Mouse (Mus musculus) testis, postnatal 10 days (tissue): ENCODE data around the gene Svip.

Source experiments
- DNase-seq: peaks from one replicate; pipeline ENCODE4 v3.0.0; 2021; ENCODE audit warnings: low spot score

Gene Svip

DNA sequence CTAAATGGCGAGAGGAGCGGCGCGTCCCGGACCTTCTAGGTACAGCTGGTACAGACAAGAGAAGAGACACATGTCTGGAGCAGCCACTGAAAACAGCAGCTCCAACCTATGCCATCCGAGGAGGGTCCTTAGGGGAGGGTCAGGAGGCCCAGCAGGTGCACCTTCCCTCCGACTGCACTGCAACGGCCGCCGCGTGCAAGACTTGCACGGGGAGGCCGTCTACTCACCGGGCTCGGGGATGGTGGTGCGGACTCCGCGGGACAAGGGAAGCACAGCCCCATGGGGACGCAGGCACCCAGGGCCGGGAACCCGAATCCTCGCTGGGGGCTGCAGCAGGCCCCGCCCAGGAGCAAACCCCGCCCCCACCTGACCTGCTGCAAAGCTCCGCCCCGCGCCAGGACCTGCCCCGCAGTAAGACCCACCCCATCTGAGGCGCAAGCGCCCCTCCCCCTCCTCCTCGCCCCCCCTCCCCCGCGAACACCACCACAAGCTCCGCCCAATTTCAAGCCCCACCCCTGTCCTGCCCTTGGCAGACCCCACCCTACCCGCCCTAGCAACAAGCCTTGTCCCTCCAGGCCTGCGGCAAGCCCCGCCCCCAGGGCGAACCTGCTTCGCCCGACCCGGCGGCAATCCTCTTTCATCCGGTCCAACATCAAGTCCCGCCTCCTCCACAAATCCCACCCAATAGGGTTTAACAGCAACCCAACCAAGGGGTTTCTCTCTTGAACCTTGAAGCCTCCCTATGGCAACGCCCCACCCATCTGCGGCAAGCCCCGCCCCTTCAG is at the start of gene Svip:
Gene Svip, minus strand, starts transcription at position 508 of the 785 bp plus-strand sequence.
- DNase-seq, result peak; percentile 95

DNA sequence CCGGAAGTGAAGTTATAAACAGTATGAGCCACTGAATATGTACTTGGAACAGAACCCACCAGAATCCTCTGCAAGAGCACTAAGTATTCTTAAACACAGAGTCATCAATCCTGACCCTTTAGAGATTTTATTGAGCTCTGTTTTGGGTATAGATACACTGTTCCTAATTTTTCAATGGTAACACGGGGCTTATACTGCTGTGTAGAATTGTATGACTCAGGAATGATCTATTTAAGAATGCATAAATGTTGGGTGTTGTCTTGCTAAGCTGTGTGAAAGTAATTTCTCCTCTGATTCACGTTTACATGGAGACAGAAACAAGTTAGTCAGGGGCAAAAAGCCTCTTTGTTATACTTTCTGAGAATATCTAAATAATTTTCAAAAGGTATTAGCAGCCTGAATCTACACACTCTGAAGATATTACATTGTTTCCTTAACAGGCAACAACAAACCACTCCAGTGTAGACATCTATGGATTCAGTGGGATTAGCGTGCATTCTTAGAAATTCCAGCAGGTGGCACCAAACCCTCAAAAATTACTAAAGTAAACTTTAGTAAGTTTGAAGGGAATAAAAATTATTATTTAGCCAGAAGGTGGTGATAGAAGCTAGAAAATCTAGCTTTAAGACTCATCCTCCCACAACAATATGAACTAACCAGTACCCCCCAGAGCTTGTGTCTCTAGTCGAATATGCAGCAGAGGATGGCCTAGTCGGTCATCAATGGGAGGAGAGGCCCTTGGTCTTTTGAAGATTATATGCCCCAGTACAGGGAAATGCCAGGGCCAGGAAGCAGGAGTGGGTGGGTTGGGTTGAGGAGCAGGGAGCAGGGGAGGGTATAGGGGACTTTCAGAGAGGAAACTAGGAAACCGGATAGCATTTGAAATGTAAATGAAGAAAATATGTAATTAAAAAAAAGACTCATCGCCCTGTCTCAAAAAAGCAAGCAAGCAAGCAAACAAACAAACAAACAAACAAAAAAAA is 32.1 kb upstream of the Svip start:
- peak; percentile 60 for DNase-seq

DNA sequence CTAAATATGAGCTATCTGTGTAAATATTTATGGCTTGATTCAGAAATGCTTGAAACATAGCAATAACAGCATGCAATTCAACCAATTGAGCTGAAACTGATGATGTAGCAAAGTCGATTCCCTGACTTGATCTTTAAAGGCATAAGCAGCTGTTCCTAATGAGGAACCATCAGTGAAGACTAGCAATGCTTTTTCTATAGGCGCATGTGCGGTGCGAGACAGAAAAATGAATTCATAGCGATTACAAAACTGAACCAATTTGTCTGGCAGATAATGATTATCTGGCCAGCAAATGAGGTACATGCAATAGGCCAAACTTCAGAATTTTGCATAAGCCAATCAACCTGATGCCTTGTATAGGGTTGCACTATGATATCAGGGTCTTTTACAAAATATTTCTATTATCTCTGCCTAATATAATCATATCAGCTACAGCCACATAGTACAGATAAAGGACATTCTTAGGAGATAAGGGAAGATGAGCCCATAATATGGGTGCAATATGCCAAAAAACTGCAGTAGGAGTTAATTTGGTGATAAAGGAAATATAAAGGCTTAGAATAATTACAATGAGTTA is 18.3 kb upstream of the Svip start:
- no peak for DNase-seq

DNA sequence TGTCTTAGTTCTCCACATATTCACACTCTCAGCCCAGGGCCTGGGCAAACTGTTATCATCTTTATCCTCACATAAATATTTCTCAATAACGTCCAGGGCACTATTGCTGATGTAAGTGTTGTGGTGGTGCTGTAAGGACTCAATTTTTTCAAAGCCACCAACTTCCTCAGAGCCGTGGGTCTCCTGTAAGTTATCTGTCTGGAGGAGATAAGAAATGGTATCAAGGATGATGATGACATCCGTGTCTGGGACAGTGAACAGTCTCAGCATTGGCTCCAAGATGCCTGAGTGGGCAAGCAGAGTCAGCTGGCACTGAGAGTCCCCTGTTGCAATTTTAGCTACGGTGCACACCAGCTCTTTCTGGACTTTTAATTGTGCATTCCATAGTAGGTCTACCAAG is 16.2 kb upstream of the Svip start:
- no peak for DNase-seq

DNA sequence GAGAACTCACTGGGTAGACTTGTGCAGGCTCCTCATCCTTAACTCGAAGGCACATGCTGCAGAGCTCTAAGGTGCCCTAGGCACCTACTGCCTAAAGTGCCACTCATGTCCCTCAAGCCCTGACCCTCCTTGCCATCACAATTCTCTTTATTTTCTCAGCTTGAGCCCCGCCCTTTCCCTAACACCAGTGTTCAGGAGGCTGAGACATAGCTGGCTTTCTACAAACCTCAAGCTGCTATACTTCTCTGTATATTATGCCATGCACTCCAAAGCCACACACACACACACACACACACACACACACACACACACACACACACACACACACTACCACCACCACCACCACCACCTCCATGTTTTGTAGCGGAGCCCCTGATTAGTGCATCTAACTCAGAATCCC is 9.8 kb upstream of the Svip start, which contains the start of gene 1700015G11Rik:
Gene 1700015G11Rik, minus strand, starts transcription at position 101 of the 400 bp plus-strand sequence.
- no peak for DNase-seq

DNA sequence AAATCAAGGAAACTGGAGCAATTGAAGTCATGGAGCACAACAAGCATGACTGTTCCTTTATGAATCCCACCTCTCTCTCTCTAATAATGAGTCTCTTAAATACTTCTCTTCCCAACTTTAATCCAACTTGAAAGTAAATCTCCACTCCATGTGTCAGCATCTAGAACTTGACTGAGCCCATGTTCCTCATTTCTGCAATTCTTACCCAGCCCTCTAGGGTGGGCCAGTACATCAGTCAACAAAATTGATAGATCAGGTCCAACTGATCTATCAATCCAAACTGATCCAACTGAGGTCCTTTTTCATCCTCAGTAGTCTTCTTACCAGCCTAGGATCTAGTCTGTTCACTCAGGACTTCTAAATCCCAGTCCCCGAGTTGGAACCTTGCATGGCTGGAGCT is 9.4 kb upstream of the Svip start:
- DNase-seq, result no peak

DNA sequence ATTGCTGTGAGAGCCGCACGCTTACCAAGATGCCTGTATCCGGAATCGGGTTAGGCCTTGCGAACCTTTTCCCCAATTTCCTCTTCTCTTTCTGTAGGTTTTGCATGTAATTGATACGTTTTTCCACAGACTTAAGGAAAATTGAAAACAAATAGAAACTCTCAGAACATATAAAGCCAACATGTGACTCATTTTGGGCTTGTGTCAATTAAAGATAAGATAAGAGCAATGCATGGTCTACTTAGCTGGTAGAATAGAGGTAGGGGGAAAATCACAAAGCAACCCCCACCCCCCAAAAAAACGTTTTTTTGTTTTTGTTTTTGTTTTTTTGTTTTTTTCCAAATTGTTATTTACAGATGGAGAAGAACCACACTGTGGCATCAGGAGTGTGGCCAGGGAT is 7.6 kb upstream of the Svip start:
- DNase-seq, result no peak

DNA sequence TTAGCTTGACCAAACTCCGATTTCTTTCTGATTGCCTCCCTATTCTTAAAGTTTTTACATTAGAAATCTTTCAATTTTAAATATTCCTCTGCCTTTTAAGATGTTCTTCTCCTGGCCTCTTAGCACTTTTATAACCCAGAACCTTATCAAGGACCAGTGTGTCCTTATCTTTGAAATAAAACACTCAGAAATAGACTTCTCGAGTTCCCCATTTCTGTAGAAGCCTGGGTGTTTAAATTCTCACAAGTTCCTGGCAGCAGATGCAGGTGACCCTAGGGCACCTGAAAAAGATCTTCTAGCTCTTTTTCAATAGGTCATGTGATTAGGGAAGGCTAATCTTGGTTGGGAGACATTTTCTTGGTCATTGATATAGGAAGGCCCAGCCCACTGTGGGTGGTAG is 1.3 kb upstream of the Svip start:
- no peak for DNase-seq

DNA sequence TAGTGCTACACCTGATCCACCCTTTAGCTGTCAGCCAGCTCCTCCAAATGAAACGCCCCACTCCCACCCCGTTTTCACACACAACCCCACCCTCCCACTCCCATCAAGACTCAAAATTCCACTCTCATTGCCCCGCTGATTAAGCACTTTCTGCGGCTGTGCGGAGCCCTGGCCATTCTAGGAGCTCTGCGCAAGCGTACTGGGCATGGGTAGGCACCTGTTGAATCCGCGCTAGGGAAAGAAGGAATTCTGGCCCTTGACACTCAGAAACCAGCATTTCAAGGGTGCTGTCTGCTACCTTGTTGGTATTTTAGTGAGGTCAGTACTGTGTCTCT is 445 bp upstream of the Svip start:
- DNase-seq, result no peak

DNA sequence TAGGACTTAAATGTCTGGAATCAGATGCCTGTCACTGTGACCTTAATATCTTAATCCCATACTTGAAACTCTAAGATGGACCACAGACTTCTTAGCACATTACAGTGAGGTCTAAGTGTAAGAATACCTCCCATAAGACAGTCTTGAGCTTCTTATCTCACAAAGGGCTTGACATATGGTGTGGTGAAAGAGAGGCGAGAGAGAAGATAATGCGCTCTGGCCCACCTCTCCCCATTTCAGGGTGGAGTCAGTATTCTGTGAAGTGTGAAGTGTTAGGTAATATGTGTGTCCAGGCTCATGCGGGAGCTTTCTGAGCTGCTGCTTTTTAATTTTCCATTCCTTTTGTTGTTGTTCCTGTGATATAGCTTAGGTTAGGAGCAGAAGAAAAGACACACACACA is 14.8 kb downstream of the Svip start:
- DNase-seq, result no peak

DNA sequence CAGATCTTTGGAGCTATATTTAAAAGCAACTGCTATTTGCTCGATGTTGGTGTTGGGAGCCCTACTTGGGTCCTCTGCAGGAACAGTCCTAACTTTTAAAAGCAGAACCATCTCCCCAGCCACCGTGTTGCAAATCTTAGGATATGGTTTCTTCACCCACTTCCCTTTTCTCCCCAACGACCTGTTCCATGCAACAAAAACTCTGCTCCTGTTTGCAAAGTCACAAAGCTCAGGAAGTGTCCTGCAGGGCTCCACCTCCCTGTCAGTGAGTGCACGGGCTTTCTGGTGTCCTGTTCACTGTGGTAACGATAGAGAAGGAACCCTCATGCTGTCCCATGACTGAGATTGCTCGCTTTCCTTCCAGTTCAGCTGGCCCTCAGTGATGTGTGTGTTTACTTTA is 18.9 kb downstream of the Svip start:
- no peak for DNase-seq

DNA sequence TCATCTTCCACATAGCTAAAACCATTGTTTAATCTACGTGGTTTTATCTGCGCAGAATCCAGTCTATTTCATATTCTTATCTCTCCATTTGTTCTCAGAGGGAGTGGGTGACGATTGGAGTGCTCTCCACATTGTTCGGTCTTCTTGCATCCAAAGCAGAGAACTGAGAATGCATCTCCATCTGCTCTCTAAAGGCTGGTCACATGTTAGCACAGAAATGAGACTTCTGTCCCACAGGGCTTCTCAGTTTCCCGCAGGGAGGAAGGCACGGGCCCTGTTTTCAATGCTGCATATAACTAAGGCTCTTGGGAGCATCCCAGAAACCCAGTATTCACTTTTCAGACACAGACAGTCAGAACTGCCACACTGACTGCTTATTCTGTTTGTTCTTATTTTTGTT is 20.1 kb downstream of the Svip start:
- DNase-seq, result no peak

DNA sequence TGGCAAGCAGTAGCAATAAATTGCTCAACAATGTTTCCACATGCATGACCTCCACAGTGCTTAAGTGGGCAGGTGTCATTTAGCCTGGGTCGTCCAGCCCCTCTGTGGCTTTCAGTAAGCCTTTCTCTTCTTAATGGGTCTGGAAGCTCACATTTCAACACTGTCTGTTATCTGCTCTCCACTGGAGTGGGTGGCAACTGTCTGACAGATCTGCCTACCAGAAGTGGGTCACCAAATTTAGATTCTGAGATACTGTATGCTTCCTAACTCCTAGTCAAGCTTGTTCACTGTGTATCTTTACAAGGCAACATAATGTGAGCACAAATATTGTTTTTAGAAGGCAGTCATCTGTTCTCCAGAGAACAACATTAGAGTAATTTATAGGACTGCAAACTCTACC is 23.5 kb downstream of the Svip start:
- no peak for DNase-seq

DNA sequence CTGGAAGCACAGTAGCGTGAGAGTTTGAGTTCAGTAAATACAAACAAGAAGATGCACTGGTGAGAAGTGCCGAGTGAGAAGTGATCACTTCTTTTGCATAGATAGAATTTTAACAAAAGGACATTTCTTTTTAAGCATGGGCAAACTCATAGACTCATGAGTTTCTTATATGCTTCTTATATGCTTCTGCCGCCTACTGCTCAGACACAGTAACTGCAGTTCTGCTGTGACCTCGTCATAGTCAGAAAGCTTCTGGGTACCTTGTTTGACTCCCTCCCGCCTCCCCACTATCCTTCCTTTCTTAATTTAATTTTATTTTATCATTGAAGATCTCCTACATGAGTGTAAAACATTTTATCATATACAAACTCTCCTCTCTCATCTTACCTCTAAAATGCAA is 26.5 kb downstream of the Svip start:
- peak; percentile 45 for DNase-seq

DNA sequence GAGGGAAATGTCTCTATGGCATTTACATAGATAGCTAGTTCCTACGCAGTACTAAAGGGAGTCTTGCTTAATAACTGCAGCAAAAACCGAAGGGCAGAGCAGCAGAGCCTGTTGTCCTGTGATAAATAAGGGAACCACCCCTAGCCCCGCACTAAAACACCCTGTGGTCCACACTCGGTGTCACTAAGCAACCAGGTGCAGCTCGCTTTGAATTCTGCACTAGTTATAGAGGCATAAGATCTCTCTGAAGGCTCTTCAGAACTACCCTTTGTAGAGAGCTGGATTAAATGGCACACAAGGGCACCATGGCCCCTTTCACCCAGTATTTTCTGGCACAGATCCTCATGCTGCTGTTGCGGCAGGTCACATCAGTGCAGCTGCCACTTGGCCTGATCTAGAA is 30.6 kb downstream of the Svip start:
- DNase-seq, result no peak

DNA sequence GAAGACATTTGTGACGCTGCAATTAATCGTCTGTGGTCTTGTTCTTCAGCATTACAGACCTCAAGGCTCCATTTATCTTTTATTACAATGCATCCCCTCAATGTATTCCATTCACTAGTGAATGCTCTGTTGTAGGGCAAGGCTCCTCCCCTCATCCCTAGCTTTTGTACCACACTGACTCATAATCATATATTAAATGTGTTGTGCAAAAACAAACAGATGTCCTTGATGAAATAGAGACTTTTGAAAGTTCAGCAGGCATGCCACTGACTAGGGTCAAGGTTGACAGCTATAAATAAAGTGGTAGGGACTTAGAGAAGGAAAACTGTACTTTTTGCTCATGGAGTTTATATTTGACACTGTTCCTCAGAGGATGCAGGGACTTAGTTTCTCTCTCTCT is 32.3 kb downstream of the Svip start:
- no peak for DNase-seq

DNA sequence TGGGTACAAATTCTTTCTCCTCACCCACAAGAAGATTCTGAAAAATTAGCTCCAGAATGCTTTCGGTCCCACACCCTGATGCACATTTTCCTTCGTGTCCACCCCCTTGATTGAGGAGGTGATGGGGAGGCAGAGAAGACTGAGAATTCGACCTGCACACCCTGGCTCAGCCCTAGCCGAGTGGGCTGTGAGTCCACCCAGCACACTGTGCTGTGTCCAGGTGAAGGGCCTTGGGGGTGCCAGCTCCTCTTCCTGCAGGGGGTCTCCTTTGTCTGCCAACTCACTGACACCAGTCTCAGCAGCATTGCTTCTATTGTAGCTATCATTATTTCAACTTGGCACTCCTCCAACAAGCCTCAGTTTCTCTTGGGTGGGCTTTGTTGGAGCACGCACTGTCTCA is 32.7 kb downstream of the Svip start:
- DNase-seq, result no peak

DNA sequence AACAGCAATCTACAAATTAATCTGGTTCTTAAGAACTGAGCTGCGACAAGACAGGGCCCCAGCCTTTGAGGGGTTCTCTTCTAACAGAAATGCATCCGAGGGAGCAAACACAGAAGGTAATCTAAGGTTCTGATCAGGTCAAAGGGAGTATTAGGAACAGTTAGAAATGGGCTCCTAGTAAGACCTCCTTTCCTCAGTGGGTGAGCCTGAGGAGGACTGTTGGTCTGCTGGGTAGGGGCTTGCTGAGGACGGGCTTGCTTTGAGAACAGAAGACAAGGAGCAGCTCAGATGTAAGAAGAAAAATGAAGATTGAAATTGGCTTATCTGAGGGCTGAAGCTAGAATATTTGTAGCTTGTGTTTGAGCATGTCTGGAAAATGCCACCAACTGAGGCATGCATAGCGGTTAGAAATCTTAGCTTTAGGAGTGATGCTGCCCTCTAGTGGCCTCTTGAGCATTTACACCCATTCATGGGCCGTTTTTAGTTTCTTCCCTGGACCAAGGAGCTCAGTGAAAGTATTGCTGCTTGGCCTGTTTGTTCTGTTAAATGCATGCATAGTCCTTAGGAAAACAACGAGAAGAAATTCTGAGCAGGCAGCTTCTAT is 33.5 kb downstream of the Svip start:
- DNase-seq, result peak; percentile 58

DNA sequence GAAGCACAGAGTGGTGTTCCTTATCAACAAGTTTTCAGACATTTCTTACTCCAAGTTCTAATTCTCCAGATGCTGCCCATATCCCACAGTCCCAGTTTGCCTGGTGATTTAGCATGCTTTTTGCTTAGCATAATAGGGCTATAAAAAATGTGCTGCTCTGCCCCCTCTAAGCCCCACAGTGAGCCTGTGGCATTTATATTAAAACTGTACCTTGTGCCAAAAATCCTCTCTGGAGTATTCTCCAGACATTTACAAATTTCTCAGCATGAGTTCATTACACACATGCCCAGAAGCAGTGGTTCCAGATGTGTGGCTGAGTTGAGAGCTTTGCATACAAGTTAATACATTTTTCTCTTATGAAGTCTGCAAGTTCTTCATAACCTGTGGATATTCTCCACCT is 36.4 kb downstream of the Svip start:
- no peak for DNase-seq

DNA sequence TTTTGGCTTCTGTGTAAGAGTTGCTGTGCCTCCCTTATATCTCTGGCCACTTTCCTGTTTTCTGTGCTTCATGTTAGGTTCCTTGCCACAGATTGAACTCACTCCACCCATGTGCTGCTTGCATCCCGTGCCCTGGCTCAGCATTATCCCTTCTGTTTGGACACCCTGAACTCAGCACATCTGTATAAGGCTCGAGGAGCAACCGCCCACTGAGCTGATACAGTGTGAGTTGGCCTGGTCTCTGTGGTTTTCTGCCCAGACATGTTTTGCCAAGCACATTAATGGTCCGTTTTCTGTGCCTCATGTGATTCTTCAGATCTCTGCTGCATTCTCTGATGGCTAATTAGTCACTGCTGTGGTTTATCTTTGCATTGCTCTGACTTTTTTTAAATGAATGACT is 38.2 kb downstream of the Svip start:
- no peak for DNase-seq

DNA sequence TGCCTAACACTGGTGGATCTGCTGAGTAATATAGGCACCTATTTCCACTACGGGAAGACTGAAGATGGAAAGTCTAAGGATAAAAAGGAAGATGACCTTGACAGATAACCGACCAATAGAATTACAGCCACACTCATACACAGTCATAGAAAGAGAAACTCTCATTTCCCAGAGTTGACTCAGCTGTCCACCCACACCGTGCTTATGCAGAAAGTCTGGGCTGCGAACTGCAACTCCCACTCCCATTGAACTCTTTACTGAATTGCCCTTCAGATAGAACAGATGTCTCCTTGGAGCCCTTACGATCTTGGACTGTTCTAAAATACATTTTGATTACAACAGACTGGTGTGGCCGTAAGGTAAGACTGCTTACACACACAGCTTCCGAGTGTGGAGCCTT is 41.1 kb downstream of the Svip start:
- no peak for DNase-seq

DNA sequence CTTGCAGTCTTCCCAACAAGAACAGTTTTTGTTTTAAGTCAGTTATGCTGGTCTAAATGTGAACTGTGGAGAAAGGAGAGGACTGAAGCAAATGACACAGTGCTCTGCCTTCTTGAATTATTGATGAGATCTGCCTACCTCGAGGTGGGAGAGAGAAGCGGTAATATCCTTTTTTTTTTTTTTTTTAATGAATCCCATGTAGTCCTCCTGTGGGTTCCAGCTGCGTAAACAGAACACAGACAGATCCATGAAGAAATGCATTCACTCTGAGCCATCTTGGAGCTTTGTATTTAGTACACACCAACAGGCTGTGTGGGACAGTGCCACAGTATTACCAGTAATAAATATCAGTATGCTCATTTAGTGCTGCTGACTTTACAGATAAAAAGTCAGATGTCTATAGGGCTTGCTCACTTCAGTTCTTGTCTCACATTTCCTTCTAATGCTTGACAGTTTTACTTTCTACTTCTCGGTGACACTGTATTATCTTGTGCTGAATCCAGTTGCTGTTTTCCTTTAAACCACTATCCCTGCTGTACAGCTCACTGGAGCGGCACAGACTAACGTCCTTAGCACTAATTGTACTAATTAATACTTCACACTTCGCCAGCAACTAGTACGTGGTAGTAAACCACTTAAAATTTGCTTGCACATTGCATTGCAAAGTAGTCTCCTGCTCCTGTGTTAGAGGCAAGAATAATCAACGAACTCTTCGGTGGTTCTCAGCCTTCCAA is 43.4 kb downstream of the Svip start:
- DNase-seq, result no peak
